8 mouse cellular contexts compared by ENCODE assay signal in the genomic region with DNA sequence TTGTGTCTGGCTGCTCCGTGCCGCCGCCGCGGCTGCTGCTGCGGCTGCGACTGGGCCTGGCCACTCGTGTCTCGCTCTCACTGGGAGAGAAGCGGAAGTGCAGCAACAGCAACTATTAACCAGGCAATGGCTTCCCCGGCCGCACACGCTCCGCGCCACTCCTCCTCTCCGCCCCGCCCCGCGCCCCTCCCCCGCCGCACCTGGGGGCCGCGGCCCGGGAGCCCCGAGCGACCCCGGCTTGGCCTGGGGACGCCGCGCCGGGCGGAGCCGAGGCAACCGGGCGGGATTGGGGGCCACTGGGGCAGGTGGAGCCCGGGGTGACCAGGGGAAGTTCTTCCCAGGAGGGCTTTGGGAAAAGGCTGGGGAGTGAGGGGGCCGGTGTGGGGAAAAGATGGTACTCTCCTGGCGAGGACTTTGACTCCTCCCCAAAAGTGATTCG. TPM values are rescaled to one million over a fixed set of nuclear protein-coding genes. Genes with fewer than 3 reads are reported as not detected.
DNase-seq lines count a peak whose midpoint lies in the region; ATAC-seq and TF ChIP-seq lines count a peak whose summit lies in the region.

Gene Ube2e1, minus strand, starts transcription at position 167 of the 439 bp plus-strand sequence.

- peak; percentile 92 for ATAC-seq in forebrain, embryonic 15.5 days (replicated peaks)
- peak; percentile 93 for ATAC-seq in neural tube, embryonic 15.5 days (ENCODE audit: low FRiP score)

- peak within 1 kb of the TSS; percentile 57 for H3K4me2 ChIP-seq in forebrain, embryonic 15.5 days (replicated peaks)
- H3K4me2 ChIP-seq in neural tube, embryonic 15.5 days, result peak within 1 kb of the TSS; percentile 73

- peak; percentile 76; the same call in 1 of the 2 replicates for TF ChIP-seq POLR2A in lung, adult 2 months (IDR thresholded peaks at IDR 0.05; ENCODE audit: borderline replicate concordance, extremely low read depth, low read depth, low read length)

- no peaks in the 10 kb centered on the region for H3K9me3 ChIP-seq in E14TG2a.4 (ENCODE audit: low read length)
- no peaks in the 10 kb centered on the region for H3K9me3 ChIP-seq in forebrain, embryonic 15.5 days
- H3K9me3 ChIP-seq in neural tube, embryonic 15.5 days (replicated peaks), result no peaks in the 10 kb centered on the region

- peak within 1 kb of the TSS; percentile 86 for H3K27ac ChIP-seq in forebrain, embryonic 15.5 days (replicated peaks)
- H3K27ac ChIP-seq in neural tube, embryonic 15.5 days (replicated peaks), result peak within 1 kb of the TSS; percentile 84

- peak within 1 kb of the TSS; percentile 85 for H3K4me3 ChIP-seq in E14TG2a.4 (replicated peaks; ENCODE audit: low read length)
- peak within 1 kb of the TSS; percentile 65 for H3K4me3 ChIP-seq in forebrain, embryonic 15.5 days
- peak within 1 kb of the TSS; percentile 73 for H3K4me3 ChIP-seq in lung, adult 2 months (replicated peaks; ENCODE audit: extremely low read depth, low read depth, low read length)
- peak within 1 kb of the TSS; percentile 79 for H3K4me3 ChIP-seq in neural tube, embryonic 15.5 days (replicated peaks)

- no peak for TF ChIP-seq CTCF in E14TG2a.4 (conservative IDR thresholded peaks at IDR 0.05; ENCODE audit: low read length)
- TF ChIP-seq CTCF in lung, adult 2 months (IDR thresholded peaks at IDR 0.05; ENCODE audit: insufficient read depth, low read length), result no peak

- peaks cover 29% of the 10 kb centered on the region for H3K27me3 ChIP-seq in E14TG2a.4 (ENCODE audit: insufficient read depth, low read length)
- H3K27me3 ChIP-seq in forebrain, embryonic 15.5 days, result no peaks in the 10 kb centered on the region
- no peaks in the 10 kb centered on the region for H3K27me3 ChIP-seq in neural tube, embryonic 15.5 days (replicated peaks)

- H3K36me3 ChIP-seq in E14TG2a.4 (ENCODE audit: insufficient read depth, low read length), result peaks cover 14% of the 10 kb centered on the region
- no peaks in the 10 kb centered on the region for H3K36me3 ChIP-seq in forebrain, embryonic 15.5 days
- 0 out of 2 replicates have a peak, but pooled peaks cover 2% of the 10 kb centered on the region for H3K36me3 ChIP-seq in neural tube, embryonic 15.5 days

- under 1% methylated on average over 27 of the region's 39 CpGs for WGBS in forebrain, embryonic 15.5 days
- under 1% methylated on average over 37 of the region's 39 CpGs for WGBS in lung, adult 2 months
- WGBS in neural tube, embryonic 15.5 days, result under 1% methylated on average over 32 of the region's 39 CpGs

- peaks cover 18% of the 10 kb centered on the region for H3K4me1 ChIP-seq in E14TG2a.4 (replicated peaks; ENCODE audit: low read depth, low read length)
- peaks cover 31% of the 10 kb centered on the region for H3K4me1 ChIP-seq in forebrain, embryonic 15.5 days
- H3K4me1 ChIP-seq in lung, adult 2 months (ENCODE audit: control insufficient read depth, insufficient read depth, low read length), result peaks cover 10% of the 10 kb centered on the region
- peaks cover 34% of the 10 kb centered on the region for H3K4me1 ChIP-seq in neural tube, embryonic 15.5 days

- H3K9ac ChIP-seq in forebrain, embryonic 15.5 days (replicated peaks), result peak within 1 kb of the TSS; percentile 96
- peak within 1 kb of the TSS; percentile 94 for H3K9ac ChIP-seq in neural tube, embryonic 15.5 days (replicated peaks)

- intact Hi-C loops in heart, postnatal 14 days (cut with DNase I), result no loop called here

- peak; percentile 26 for DNase-seq in c-Kit-positive CD71-positive TER-119-positive erythroid progenitor cells, embryonic 14.5 days (ENCODE audit: low spot score)
- DNase-seq in heart, postnatal 14 days, result peak; percentile 73 to 78
- DNase-seq in layer of hippocampus, adult 18-20 months (ENCODE audit: low spot score in 2 of 2), result peak; percentile 56 to 78
- DNase-seq in lung, adult 2 months, result peak; percentile 75
- peak; percentile 80 for DNase-seq in testis, postnatal 10 days (ENCODE audit: low spot score)

RNA-seq across cellular contexts. Expression of gene Ube2e1, which starts in this region (rescaled TPM):
- polyA plus RNA-seq in forebrain, embryonic 15.5 days (2015; fragmentation: Nextera tagmentation; extraction: Ambion mirVana), result 200 and 214 TPM in 2 replicates
- total RNA-seq in heart, postnatal 14 days (2021), result 10 to 100 TPM; 33.7 to 35.7 TPM
- 100 to 1,000 TPM; 122 to 124 TPM for total RNA-seq in layer of hippocampus, adult 18-20 months (2021)
- 16.5 and 31.9 TPM in 2 replicates for polyA plus RNA-seq in lung, adult 2 months (2012; rRNA removed)
- 200 and 213 TPM in 2 replicates for polyA plus RNA-seq in neural tube, embryonic 15.5 days (2015; fragmentation: Nextera tagmentation; extraction: Ambion mirVana)

Comparison
In these comparisons a context has a peak if more than half of its experiments do, and no peak if none do; other contexts are left out.
1. Peak in every context shown above with its lines: DNase-seq, ATAC-seq, H3K4me3 ChIP-seq and H3K27ac ChIP-seq.
2. DNase-seq: peak in every context shown above with its lines; median percentile 80 in testis, postnatal 10 days; 76 in heart, postnatal 14 days; 75 in lung, adult 2 months; 67 in layer of hippocampus, adult 18-20 months; 26 in c-Kit-positive CD71-positive TER-119-positive erythroid progenitor cells, embryonic 14.5 days.